Mouse (Mus musculus): ENCODE results near the gene Adgrv1. TPM values are rescaled to one million over a fixed set of nuclear protein-coding genes. Genes with fewer than 3 reads are reported as not detected.
"Not testable (repeated sequence)": the region's sequence is repeated elsewhere in the genome, so short reads cannot be mapped to it uniquely, and the experiment has no call there.

Adgrv1 gene
- polyA plus RNA-seq, 1 experiment from 2014 or later, result 1.4 TPM

- Histone ChIP-seq H3K4me2 (replicated peaks; ENCODE audit: low read depth) (no peak overlapping the region), H3K4me3 (ENCODE audit: low read depth, low read length) (no peak overlapping the region), H3K9ac (ENCODE audit: low read length) (no peak overlapping the region), H3K27ac (replicated peaks) (no peak overlapping the region), H3K36me3 (ENCODE audit: control insufficient read depth, insufficient read depth, low read length) (no peaks in the 10 kb centered on the region), H3K4me1 (replicated peaks; ENCODE audit: control insufficient read depth, insufficient read depth) (no peaks in the 10 kb centered on the region), H3K27me3 (ENCODE audit: control insufficient read depth, insufficient read depth, low read length) (no peaks in the 10 kb centered on the region), H3K9me3 (ENCODE audit: control insufficient read depth, low read length) (no peaks in the 10 kb centered on the region)
- TF ChIP-seq EP300 (optimal IDR thresholded peaks at IDR 0.05) (no peak), CTCF (IDR thresholded peaks at IDR 0.05; ENCODE audit: low read depth) (no peak)
- ATAC-seq (ENCODE audit: low FRiP score, low TSS enrichment) (no peak), DNase-seq (ENCODE audit: low spot score) (no peak)
- 94% methylated on average over 1 of the region's 1 CpGs for WGBS
Observed at GRCm38 (mm10) chr13:81280650-81281229, 352.2 kb downstream of the Adgrv1 start.

DNA sequence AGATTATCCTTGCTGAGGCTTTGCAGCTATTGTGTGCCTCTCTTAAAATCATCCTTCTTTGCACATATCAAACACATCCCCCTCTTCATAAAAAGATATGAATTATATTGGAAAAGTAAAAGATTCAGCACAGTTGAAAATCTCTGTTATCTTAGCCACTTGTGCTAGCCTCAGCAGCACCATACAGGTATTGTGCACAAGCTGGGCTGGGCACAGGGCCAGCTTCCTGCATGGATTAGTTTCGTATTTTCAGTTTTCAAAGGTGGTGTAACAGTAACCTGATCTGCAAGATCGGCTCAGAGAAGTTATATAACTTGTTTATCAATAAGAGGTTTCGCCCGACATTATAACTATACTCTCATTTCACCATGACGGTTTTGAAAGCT lies 353.6 kb downstream of the Adgrv1 start:
- Histone ChIP-seq H3K4me1 (replicated peaks; ENCODE audit: control insufficient read depth, insufficient read depth) (no peaks in the 10 kb centered on the region), H3K9me3 (ENCODE audit: control insufficient read depth, low read length) (no peaks in the 10 kb centered on the region), H3K36me3 (ENCODE audit: control insufficient read depth, insufficient read depth, low read length) (no peaks in the 10 kb centered on the region), H3K4me3 (ENCODE audit: low read depth, low read length) (no peak overlapping the region), H3K27ac (replicated peaks) (no peak overlapping the region), H3K9ac (ENCODE audit: low read length) (no peak overlapping the region), H3K27me3 (ENCODE audit: control insufficient read depth, insufficient read depth, low read length) (no peaks in the 10 kb centered on the region), H3K4me2 (replicated peaks; ENCODE audit: low read depth) (no peak overlapping the region; the same call in 1 of the 2 replicates)
- DNase-seq (ENCODE audit: low spot score), result peak; percentile 64
- ATAC-seq (ENCODE audit: low FRiP score, low TSS enrichment), result peak; percentile 87
- TF ChIP-seq EP300 (optimal IDR thresholded peaks at IDR 0.05), result no peak
- TF ChIP-seq CTCF (IDR thresholded peaks at IDR 0.05; ENCODE audit: low read depth), result no peak
- 29% methylated on average over 5 of the region's 5 CpGs for WGBS

DNA sequence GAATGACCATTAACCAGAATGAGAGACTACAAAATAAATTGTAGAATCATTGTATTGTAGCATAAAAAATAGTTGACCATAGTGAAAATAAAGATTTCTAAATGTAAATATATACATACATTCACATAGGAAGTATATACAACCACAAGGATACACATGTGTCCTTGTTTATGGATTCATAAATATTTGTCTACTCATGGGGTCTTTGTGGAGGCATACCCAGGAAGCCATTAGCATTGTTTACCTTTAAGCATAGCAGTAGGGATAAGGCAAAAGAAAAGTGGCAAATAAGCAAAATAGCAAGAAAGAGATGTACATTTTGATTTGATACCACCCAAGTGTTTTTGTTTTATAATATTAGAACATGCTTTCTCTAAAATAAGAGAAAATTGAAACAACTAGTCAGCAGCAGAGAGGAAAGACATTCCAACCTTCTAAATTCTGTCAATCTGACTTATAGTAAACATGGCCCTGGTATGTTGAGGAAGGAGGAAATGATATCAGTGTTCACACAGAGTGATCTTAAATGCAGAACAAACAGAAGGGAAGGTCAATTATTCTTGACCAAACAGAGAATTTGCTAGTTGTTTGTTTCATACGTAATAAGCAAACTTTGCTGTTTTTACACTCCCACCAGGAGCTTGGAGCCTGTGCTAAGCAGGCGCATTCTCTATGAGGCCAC lies 354.1 kb downstream of the Adgrv1 start:
- Histone ChIP-seq H3K36me3 (ENCODE audit: control insufficient read depth, insufficient read depth, low read length) (no peaks in the 10 kb centered on the region), H3K27me3 (ENCODE audit: control insufficient read depth, insufficient read depth, low read length) (no peaks in the 10 kb centered on the region), H3K27ac (replicated peaks) (no peak overlapping the region), H3K4me1 (replicated peaks; ENCODE audit: control insufficient read depth, insufficient read depth) (no peaks in the 10 kb centered on the region), H3K4me3 (ENCODE audit: low read depth, low read length) (no peak overlapping the region), H3K9ac (ENCODE audit: low read length) (no peak overlapping the region), H3K4me2 (replicated peaks; ENCODE audit: low read depth) (no peak overlapping the region), H3K9me3 (ENCODE audit: control insufficient read depth, low read length) (no peaks in the 10 kb centered on the region)
- DNase-seq (ENCODE audit: low spot score) (no peak), ATAC-seq (ENCODE audit: low FRiP score, low TSS enrichment) (peak; percentile 76; the same call in 1 of the 2 replicates)
- no peak for TF ChIP-seq CTCF (IDR thresholded peaks at IDR 0.05; ENCODE audit: low read depth)
- no peak for TF ChIP-seq EP300 (optimal IDR thresholded peaks at IDR 0.05)
- 32% methylated on average over 2 of the region's 2 CpGs for WGBS

- 79% methylated on average over 1 of the region's 1 CpGs for WGBS
- TF ChIP-seq EP300 (optimal IDR thresholded peaks at IDR 0.05) (no peak), CTCF (IDR thresholded peaks at IDR 0.05; ENCODE audit: low read depth) (no peak)
- H3K27ac ChIP-seq (replicated peaks), result no peak overlapping the region
- DNase-seq (ENCODE audit: low spot score) (no peak), ATAC-seq (ENCODE audit: low FRiP score, low TSS enrichment) (no peak)
- no peaks in the 10 kb centered on the region for H3K9me3 ChIP-seq (ENCODE audit: control insufficient read depth, low read length)
- no peak overlapping the region for H3K9ac ChIP-seq (ENCODE audit: low read length)
- H3K4me3 ChIP-seq (ENCODE audit: low read depth, low read length), result no peak overlapping the region
- no peaks in the 10 kb centered on the region for H3K4me1 ChIP-seq (replicated peaks; ENCODE audit: control insufficient read depth, insufficient read depth)
- no peaks in the 10 kb centered on the region for H3K36me3 ChIP-seq (ENCODE audit: control insufficient read depth, insufficient read depth, low read length)
- no peak overlapping the region for H3K4me2 ChIP-seq (replicated peaks; ENCODE audit: low read depth)
- H3K27me3 ChIP-seq (ENCODE audit: control insufficient read depth, insufficient read depth, low read length), result no peaks in the 10 kb centered on the region
Observed at GRCm38 (mm10) chr13:81273837-81274236, 359.1 kb downstream of the Adgrv1 start.

DNA sequence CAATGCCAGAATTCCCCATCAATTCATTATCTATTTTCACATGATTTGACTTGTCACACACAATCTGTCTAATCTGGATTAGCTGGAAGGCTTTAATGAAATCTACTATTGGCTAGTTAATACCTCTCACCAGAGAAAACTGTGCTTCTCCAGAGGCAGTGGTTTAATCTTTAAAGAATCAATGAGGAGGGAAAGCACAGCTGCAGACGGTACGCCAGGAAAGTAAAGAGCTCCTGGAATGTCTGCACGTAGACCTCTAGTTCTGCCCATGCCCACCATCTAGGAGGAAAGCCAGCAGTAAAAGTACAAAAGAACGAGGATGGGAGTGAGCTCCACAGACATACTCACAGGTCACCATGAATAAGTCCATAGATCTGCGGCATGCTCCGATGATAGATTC lies 362.6 kb downstream of the Adgrv1 start:
- TF ChIP-seq CTCF (IDR thresholded peaks at IDR 0.05; ENCODE audit: low read depth), result no peak
- no peak for TF ChIP-seq EP300 (optimal IDR thresholded peaks at IDR 0.05)
- Histone ChIP-seq H3K9ac (ENCODE audit: low read length) (no peak overlapping the region), H3K4me2 (replicated peaks; ENCODE audit: low read depth) (no peak overlapping the region), H3K27me3 (ENCODE audit: control insufficient read depth, insufficient read depth, low read length) (no peaks in the 10 kb centered on the region), H3K4me3 (ENCODE audit: low read depth, low read length) (no peak overlapping the region), H3K4me1 (replicated peaks; ENCODE audit: control insufficient read depth, insufficient read depth) (no peaks in the 10 kb centered on the region), H3K36me3 (ENCODE audit: control insufficient read depth, insufficient read depth, low read length) (no peaks in the 10 kb centered on the region), H3K9me3 (ENCODE audit: control insufficient read depth, low read length) (no peaks in the 10 kb centered on the region), H3K27ac (replicated peaks) (no peak overlapping the region)
- no peak for DNase-seq (ENCODE audit: low spot score)
- 75% methylated on average over 6 of the region's 6 CpGs for WGBS
- ATAC-seq (ENCODE audit: low FRiP score, low TSS enrichment), result no peak

DNA sequence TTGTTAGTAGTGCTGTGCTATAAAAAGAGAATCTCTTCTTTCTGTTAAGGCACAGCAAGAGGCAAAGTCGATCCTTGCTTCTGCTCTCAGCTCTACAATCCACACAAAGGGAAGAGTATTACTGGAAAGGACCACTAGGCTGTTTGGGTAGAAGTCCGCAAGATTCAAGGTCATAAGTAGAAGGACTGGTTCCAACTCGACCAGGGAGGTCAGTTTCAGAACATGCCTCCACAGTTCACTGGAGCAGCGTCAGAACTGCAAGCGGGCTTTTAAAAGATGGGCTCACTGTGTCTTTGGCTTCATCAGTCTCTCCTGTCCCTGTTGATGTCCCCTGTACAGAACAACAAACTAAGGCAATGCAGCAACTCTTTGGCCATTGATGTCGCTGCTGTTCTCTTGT lies 363.9 kb downstream of the Adgrv1 start:
- ATAC-seq (ENCODE audit: low FRiP score, low TSS enrichment) (no peak), DNase-seq (ENCODE audit: low spot score) (no peak)
- Histone ChIP-seq H3K9me3 (ENCODE audit: control insufficient read depth, low read length) (no peaks in the 10 kb centered on the region), H3K27ac (replicated peaks) (no peak overlapping the region), H3K4me1 (replicated peaks; ENCODE audit: control insufficient read depth, insufficient read depth) (no peaks in the 10 kb centered on the region), H3K4me2 (replicated peaks; ENCODE audit: low read depth) (no peak overlapping the region), H3K36me3 (ENCODE audit: control insufficient read depth, insufficient read depth, low read length) (no peaks in the 10 kb centered on the region), H3K9ac (ENCODE audit: low read length) (no peak overlapping the region), H3K27me3 (ENCODE audit: control insufficient read depth, insufficient read depth, low read length) (no peaks in the 10 kb centered on the region), H3K4me3 (ENCODE audit: low read depth, low read length) (no peak overlapping the region)
- TF ChIP-seq CTCF (IDR thresholded peaks at IDR 0.05; ENCODE audit: low read depth) (no peak), EP300 (optimal IDR thresholded peaks at IDR 0.05) (no peak)
- WGBS, result 73% methylated on average over 6 of the region's 6 CpGs

DNA sequence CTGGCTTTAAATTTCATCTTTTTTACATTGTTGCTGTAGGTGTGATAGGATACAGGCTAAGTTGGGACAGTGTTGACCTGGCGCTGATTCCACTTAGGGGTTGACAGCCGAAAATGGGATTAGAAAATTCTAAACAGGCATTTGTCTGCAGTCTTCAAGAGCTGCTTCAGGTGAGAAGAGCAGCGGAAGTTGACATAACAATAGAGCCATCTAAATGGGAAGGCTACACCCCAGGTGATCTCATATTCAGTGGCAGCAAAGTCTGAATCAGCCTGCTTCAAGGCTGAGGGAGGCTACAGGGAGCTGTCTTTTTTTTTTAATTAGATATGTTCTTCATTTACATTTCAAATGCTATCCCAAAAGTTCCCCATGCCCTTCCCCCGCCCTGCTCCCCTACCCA lies 365.5 kb downstream of the Adgrv1 start:
- H3K4me3 ChIP-seq (ENCODE audit: low read depth, low read length); ATAC-seq (ENCODE audit: low FRiP score, low TSS enrichment); DNase-seq (ENCODE audit: low spot score); H3K4me1 ChIP-seq (replicated peaks; ENCODE audit: control insufficient read depth, insufficient read depth); H3K27ac ChIP-seq (replicated peaks); H3K4me2 ChIP-seq (replicated peaks; ENCODE audit: low read depth); H3K27me3 ChIP-seq (ENCODE audit: control insufficient read depth, insufficient read depth, low read length); H3K9me3 ChIP-seq (ENCODE audit: control insufficient read depth, low read length); H3K9ac ChIP-seq (ENCODE audit: low read length); H3K36me3 ChIP-seq (ENCODE audit: control insufficient read depth, insufficient read depth, low read length): not testable (repeated sequence)
- 79% methylated on average over 4 of the region's 4 CpGs for WGBS

Measured in stomach, postnatal 0 days (tissue).